Mouse (Mus musculus) embryonic facial prominence, embryonic 10.5 days (tissue): ENCODE data around the gene Chrm3. TPM values are rescaled to one million over a fixed set of nuclear protein-coding genes. Genes with fewer than 3 reads are reported as not detected.

Experiments used
- DNase-seq: peaks from one replicate; pipeline ENCODE4 v3.0.0-alpha.2; 2017; ENCODE audit warnings: low spot score
- H3K27ac ChIP-seq: fragments of 300-500 bp; sonication (generic); replicated peaks from 2 replicates; pipeline ENCODE4 v1.5.1; 2016; ENCODE audit warnings: mild to moderate bottlenecking
- H3K27me3 ChIP-seq: fragments of 300-500 bp; sonication (generic); replicated peaks from 2 replicates; pipeline ENCODE4 v1.6.1; 2016; ENCODE audit warnings: low read depth, mild to moderate bottlenecking; ENCODE audit not compliant: poor library complexity, severe bottlenecking
- H3K36me3 ChIP-seq: fragments of 300-500 bp; sonication (generic); replicated peaks from 2 replicates; pipeline ENCODE4 v1.6.1; 2016; ENCODE audit warnings: mild to moderate bottlenecking, moderate library complexity
- H3K4me1 ChIP-seq: fragments of 300-500 bp; sonication (generic); 2 replicates; pipeline ENCODE4 v1.6.1; 2016
- H3K4me3 ChIP-seq: fragments of 300-500 bp; sonication (generic); 2 replicates; pipeline ENCODE4 v1.5.1; 2016; ENCODE audit warnings: mild to moderate bottlenecking, moderate library complexity
- H3K9me3 ChIP-seq: fragments of 300-500 bp; sonication (generic); 2 replicates; pipeline ENCODE4 v1.6.1; 2016; ENCODE audit warnings: mild to moderate bottlenecking
- WGBS: fragments of 180-500 bp; shearing (Covaris S2); methylation state at CpG from one replicate; pipeline ENCODE4 v1.1.7; 2016; 5-methylcytosine and 5-hydroxymethylcytosine counted together
- polyA plus RNA-seq: library from polyadenylated mRNA; unstranded; fragments of >200 nt; fragmentation: Nextera tagmentation; extraction: Ambion mirVana; gene quantifications from 2 replicates; pipeline ENCODE4 v1.2.1, GENCODE M21; 2016

The Chrm3 gene
- polyA plus RNA-seq, 1 experiment from 2014 or later, result 0.62 TPM

- no peak for DNase-seq
- WGBS, result 84% methylated on average over 4 of the region's 4 CpGs
Measured at GRCm38 (mm10) chr13:10284331-10284730, 76.3 kb downstream of the Chrm3 start.

GRCm38 (mm10) chr13:10274907-10275306 lies 85.7 kb downstream of the Chrm3 start:
- no peaks in the 10 kb centered on the region for H3K27me3 ChIP-seq
- H3K9me3 ChIP-seq, result no peaks in the 10 kb centered on the region
- DNase-seq, result no peak
- H3K4me1 ChIP-seq, result no peaks in the 10 kb centered on the region
- H3K36me3 ChIP-seq, result no peaks in the 10 kb centered on the region
- no peak overlapping the region for H3K4me3 ChIP-seq
- no peak overlapping the region for H3K27ac ChIP-seq
- 74% methylated on average over 1 of the region's 1 CpGs for WGBS

More at GRCm38 (mm10) chr13:10284331-10284730, 76.3 kb downstream of the Chrm3 start:
- Histone ChIP-seq H3K4me3 (no peak overlapping the region), H3K27ac (no peak overlapping the region), H3K9me3 (no peaks in the 10 kb centered on the region), H3K4me1 (no peaks in the 10 kb centered on the region), H3K27me3 (no peaks in the 10 kb centered on the region), H3K36me3 (no peaks in the 10 kb centered on the region)

- no peaks in the 10 kb centered on the region for H3K27me3 ChIP-seq
- H3K36me3 ChIP-seq, result no peaks in the 10 kb centered on the region
- DNase-seq, result no peak
- no peak overlapping the region for H3K27ac ChIP-seq
- no peak overlapping the region for H3K4me3 ChIP-seq
- H3K4me1 ChIP-seq, result no peaks in the 10 kb centered on the region
- WGBS, result 86% methylated on average over 3 of the region's 3 CpGs
- no peaks in the 10 kb centered on the region for H3K9me3 ChIP-seq
Measured at GRCm38 (mm10) chr13:10263784-10264183, 96.9 kb downstream of the Chrm3 start.

GRCm38 (mm10) chr13:10253049-10253448 lies 107.6 kb downstream of the Chrm3 start:
- no peaks in the 10 kb centered on the region for H3K4me1 ChIP-seq
- no peak overlapping the region for H3K4me3 ChIP-seq
- H3K36me3 ChIP-seq, result no peaks in the 10 kb centered on the region
- H3K27me3 ChIP-seq, result no peaks in the 10 kb centered on the region
- H3K27ac ChIP-seq, result no peak overlapping the region
- H3K9me3 ChIP-seq, result no peaks in the 10 kb centered on the region
- no peak for DNase-seq

- Histone ChIP-seq H3K27ac (no peak overlapping the region), H3K27me3 (no peaks in the 10 kb centered on the region), H3K9me3 (no peaks in the 10 kb centered on the region), H3K36me3 (no peaks in the 10 kb centered on the region), H3K4me1 (no peaks in the 10 kb centered on the region), H3K4me3 (no peak overlapping the region)
- 87% methylated on average over 5 of the region's 5 CpGs for WGBS
- DNase-seq, result no peak
Measured at GRCm38 (mm10) chr13:10251499-10252179, 109.0 kb downstream of the Chrm3 start.

GRCm38 (mm10) chr13:10244243-10244998 lies 116.2 kb downstream of the Chrm3 start:
- 70% methylated on average over 1 of the region's 1 CpGs for WGBS
- H3K27me3 ChIP-seq, result no peaks in the 10 kb centered on the region
- no peak for DNase-seq
- H3K4me1 ChIP-seq, result no peaks in the 10 kb centered on the region
- no peak overlapping the region for H3K27ac ChIP-seq
- no peaks in the 10 kb centered on the region for H3K9me3 ChIP-seq
- no peaks in the 10 kb centered on the region for H3K36me3 ChIP-seq
- no peak overlapping the region for H3K4me3 ChIP-seq

GRCm38 (mm10) chr13:10240238-10240637 lies 120.4 kb downstream of the Chrm3 start:
- H3K27ac ChIP-seq, result no peak overlapping the region
- H3K4me3 ChIP-seq, result no peak overlapping the region
- DNase-seq, result no peak
- no peaks in the 10 kb centered on the region for H3K36me3 ChIP-seq
- H3K27me3 ChIP-seq, result no peaks in the 10 kb centered on the region
- H3K4me1 ChIP-seq, result no peaks in the 10 kb centered on the region
- WGBS, result 85% methylated on average over 3 of the region's 3 CpGs
- H3K9me3 ChIP-seq, result no peaks in the 10 kb centered on the region

- Histone ChIP-seq H3K4me1 (no peaks in the 10 kb centered on the region), H3K36me3 (no peaks in the 10 kb centered on the region), H3K27ac (no peak overlapping the region), H3K27me3 (no peaks in the 10 kb centered on the region), H3K4me3 (no peak overlapping the region), H3K9me3 (no peaks in the 10 kb centered on the region)
- 83% methylated on average over 4 of the region's 4 CpGs for WGBS
- DNase-seq, result no peak
Measured at GRCm38 (mm10) chr13:10239825-10240224, 120.8 kb downstream of the Chrm3 start.

- DNase-seq, result no peak
- Histone ChIP-seq H3K9me3 (no peaks in the 10 kb centered on the region), H3K27ac (no peak overlapping the region), H3K36me3 (no peaks in the 10 kb centered on the region), H3K4me1 (no peaks in the 10 kb centered on the region), H3K27me3 (no peaks in the 10 kb centered on the region), H3K4me3 (no peak overlapping the region)
- 88% methylated on average over 2 of the region's 2 CpGs for WGBS
Measured at GRCm38 (mm10) chr13:10237616-10238015, 123.0 kb downstream of the Chrm3 start.

GRCm38 (mm10) chr13:10236279-10236678 lies 124.4 kb downstream of the Chrm3 start:
- 94% methylated on average over 4 of the region's 4 CpGs for WGBS
- Histone ChIP-seq H3K4me1 (no peaks in the 10 kb centered on the region), H3K27me3 (no peaks in the 10 kb centered on the region), H3K36me3 (no peaks in the 10 kb centered on the region), H3K9me3 (no peaks in the 10 kb centered on the region), H3K27ac (no peak overlapping the region), H3K4me3 (no peak overlapping the region)
- DNase-seq, result no peak

- H3K27ac ChIP-seq, result no peak overlapping the region
- DNase-seq, result no peak
- no peaks in the 10 kb centered on the region for H3K4me1 ChIP-seq
- no peaks in the 10 kb centered on the region for H3K9me3 ChIP-seq
- H3K36me3 ChIP-seq, result no peaks in the 10 kb centered on the region
- H3K4me3 ChIP-seq, result no peak overlapping the region
- H3K27me3 ChIP-seq, result no peaks in the 10 kb centered on the region
- 86% methylated on average over 5 of the region's 5 CpGs for WGBS
Measured at GRCm38 (mm10) chr13:10235391-10236169, 125.1 kb downstream of the Chrm3 start.

- no peak for DNase-seq
- Histone ChIP-seq H3K36me3 (no peaks in the 10 kb centered on the region), H3K9me3 (no peaks in the 10 kb centered on the region), H3K27ac (no peak overlapping the region), H3K4me3 (no peak overlapping the region), H3K27me3 (no peaks in the 10 kb centered on the region), H3K4me1 (no peaks in the 10 kb centered on the region)
- WGBS, result 82% methylated on average over 4 of the region's 4 CpGs
Measured at GRCm38 (mm10) chr13:10220403-10220802, 140.2 kb downstream of the Chrm3 start.
